Mouse (Mus musculus): ENCODE measurements around the gene Mdk. TPM values are rescaled to one million over a fixed set of nuclear protein-coding genes. Genes with fewer than 3 reads are reported as not detected.

Gene Mdk
- polyA plus RNA-seq, 1 experiment = 156 TPM

GRCm38 (mm10) chr2:91899141-91899540 lies 33.0 kb downstream of the Mdk start:
- H3K36me3 ChIP-seq (ENCODE audit: control insufficient read depth, insufficient read depth, low read length, poor library complexity, severe bottlenecking) = peaks cover 4% of the 10 kb centered on the region; the same call in 1 of the 2 replicates
- H3K9ac ChIP-seq (ENCODE audit: low read depth, poor library complexity, severe bottlenecking) = no peak overlapping the region
- no peaks in the 10 kb centered on the region for H3K9me3 ChIP-seq (replicated peaks; ENCODE audit: control insufficient read depth, insufficient read depth, low read length, poor library complexity, severe bottlenecking)
- TF ChIP-seq POLR2A (IDR thresholded peaks at IDR 0.05; ENCODE audit: insufficient read depth, low read length) (no peak), CTCF (IDR thresholded peaks at IDR 0.05; ENCODE audit: low read depth, low read length) (no peak), EP300 (IDR thresholded peaks at IDR 0.05; ENCODE audit: insufficient read depth, low read depth, low read length) (no peak)
- no peak overlapping the region for H3K4me3 ChIP-seq (ENCODE audit: low read depth, low read length)
- H3K27ac ChIP-seq (ENCODE audit: insufficient read depth, low read length) = no peak overlapping the region
- no peaks in the 10 kb centered on the region for H3K27me3 ChIP-seq (ENCODE audit: control insufficient read depth, insufficient read depth, low read length, poor library complexity, severe bottlenecking)
- no peaks in the 10 kb centered on the region for H3K4me1 ChIP-seq (ENCODE audit: control insufficient read depth, insufficient read depth, low read length)

GRCm38 (mm10) chr2:91897968-91898367 lies 34.1 kb downstream of the Mdk start:
- Histone ChIP-seq H3K4me3 (ENCODE audit: low read depth, low read length) (no peak overlapping the region), H3K4me1 (ENCODE audit: control insufficient read depth, insufficient read depth, low read length) (no peaks in the 10 kb centered on the region), H3K27me3 (ENCODE audit: control insufficient read depth, insufficient read depth, low read length, poor library complexity, severe bottlenecking) (no peaks in the 10 kb centered on the region), H3K9ac (ENCODE audit: low read depth, poor library complexity, severe bottlenecking) (no peak overlapping the region), H3K9me3 (replicated peaks; ENCODE audit: control insufficient read depth, insufficient read depth, low read length, poor library complexity, severe bottlenecking) (no peaks in the 10 kb centered on the region), H3K27ac (ENCODE audit: insufficient read depth, low read length) (no peak overlapping the region), H3K36me3 (ENCODE audit: control insufficient read depth, insufficient read depth, low read length, poor library complexity, severe bottlenecking) (peaks cover 4% of the 10 kb centered on the region; the same call in 1 of the 2 replicates)
- TF ChIP-seq CTCF (IDR thresholded peaks at IDR 0.05; ENCODE audit: low read depth, low read length) = no peak
- no peak for TF ChIP-seq EP300 (IDR thresholded peaks at IDR 0.05; ENCODE audit: insufficient read depth, low read depth, low read length)
- TF ChIP-seq POLR2A (IDR thresholded peaks at IDR 0.05; ENCODE audit: insufficient read depth, low read length) = no peak

GRCm38 (mm10) chr2:91895401-91895800 lies 36.7 kb downstream of the Mdk start:
- Histone ChIP-seq H3K9me3 (replicated peaks; ENCODE audit: control insufficient read depth, insufficient read depth, low read length, poor library complexity, severe bottlenecking) (no peaks in the 10 kb centered on the region), H3K4me3 (ENCODE audit: low read depth, low read length) (no peak overlapping the region), H3K9ac (ENCODE audit: low read depth, poor library complexity, severe bottlenecking) (no peak overlapping the region), H3K27me3 (ENCODE audit: control insufficient read depth, insufficient read depth, low read length, poor library complexity, severe bottlenecking) (no peaks in the 10 kb centered on the region), H3K4me1 (ENCODE audit: control insufficient read depth, insufficient read depth, low read length) (no peaks in the 10 kb centered on the region), H3K27ac (ENCODE audit: insufficient read depth, low read length) (no peak overlapping the region), H3K36me3 (ENCODE audit: control insufficient read depth, insufficient read depth, low read length, poor library complexity, severe bottlenecking) (no peaks in the 10 kb centered on the region; the same call in 1 of the 2 replicates)
- no peak for TF ChIP-seq POLR2A (IDR thresholded peaks at IDR 0.05; ENCODE audit: insufficient read depth, low read length)

GRCm38 (mm10) chr2:91894716-91895115 lies 37.4 kb downstream of the Mdk start:
- TF ChIP-seq CTCF (IDR thresholded peaks at IDR 0.05; ENCODE audit: low read depth, low read length) (no peak), EP300 (IDR thresholded peaks at IDR 0.05; ENCODE audit: insufficient read depth, low read depth, low read length) (no peak), POLR2A (IDR thresholded peaks at IDR 0.05; ENCODE audit: insufficient read depth, low read length) (no peak)
- no peaks in the 10 kb centered on the region for H3K27me3 ChIP-seq (ENCODE audit: control insufficient read depth, insufficient read depth, low read length, poor library complexity, severe bottlenecking)
- H3K27ac ChIP-seq (ENCODE audit: insufficient read depth, low read length) = peak overlapping the region; percentile 44; the same call in 1 of the 2 replicates
- H3K4me1 ChIP-seq (ENCODE audit: control insufficient read depth, insufficient read depth, low read length) = no peaks in the 10 kb centered on the region
- H3K4me3 ChIP-seq (ENCODE audit: low read depth, low read length) = no peak overlapping the region
- H3K9me3 ChIP-seq (replicated peaks; ENCODE audit: control insufficient read depth, insufficient read depth, low read length, poor library complexity, severe bottlenecking) = no peaks in the 10 kb centered on the region
- no peak overlapping the region for H3K9ac ChIP-seq (ENCODE audit: low read depth, poor library complexity, severe bottlenecking)
- H3K36me3 ChIP-seq (ENCODE audit: control insufficient read depth, insufficient read depth, low read length, poor library complexity, severe bottlenecking) = no peaks in the 10 kb centered on the region; the same call in 1 of the 2 replicates

- Histone ChIP-seq H3K9me3 (replicated peaks; ENCODE audit: control insufficient read depth, insufficient read depth, low read length, poor library complexity, severe bottlenecking) (no peaks in the 10 kb centered on the region), H3K36me3 (ENCODE audit: control insufficient read depth, insufficient read depth, low read length, poor library complexity, severe bottlenecking) (peaks cover 10% of the 10 kb centered on the region), H3K4me3 (ENCODE audit: low read depth, low read length) (no peak overlapping the region), H3K27ac (ENCODE audit: insufficient read depth, low read length) (no peak overlapping the region), H3K4me1 (ENCODE audit: control insufficient read depth, insufficient read depth, low read length) (no peaks in the 10 kb centered on the region), H3K27me3 (ENCODE audit: control insufficient read depth, insufficient read depth, low read length, poor library complexity, severe bottlenecking) (no peaks in the 10 kb centered on the region), H3K9ac (ENCODE audit: low read depth, poor library complexity, severe bottlenecking) (no peak overlapping the region)
- TF ChIP-seq POLR2A (IDR thresholded peaks at IDR 0.05; ENCODE audit: insufficient read depth, low read length) (no peak), CTCF (IDR thresholded peaks at IDR 0.05; ENCODE audit: low read depth, low read length) (no peak), EP300 (IDR thresholded peaks at IDR 0.05; ENCODE audit: insufficient read depth, low read depth, low read length) (no peak)
These were observed 47.5 kb downstream of the Mdk start for GRCm38 (mm10) chr2:91884616-91885015.

- H3K4me1 ChIP-seq (ENCODE audit: control insufficient read depth, insufficient read depth, low read length) = no peaks in the 10 kb centered on the region
- no peak overlapping the region for H3K4me3 ChIP-seq (ENCODE audit: low read depth, low read length)
- TF ChIP-seq CTCF (IDR thresholded peaks at IDR 0.05; ENCODE audit: low read depth, low read length) (no peak), EP300 (IDR thresholded peaks at IDR 0.05; ENCODE audit: insufficient read depth, low read depth, low read length) (no peak), POLR2A (IDR thresholded peaks at IDR 0.05; ENCODE audit: insufficient read depth, low read length) (no peak)
- no peak overlapping the region for H3K27ac ChIP-seq (ENCODE audit: insufficient read depth, low read length)
- H3K9me3 ChIP-seq (replicated peaks; ENCODE audit: control insufficient read depth, insufficient read depth, low read length, poor library complexity, severe bottlenecking) = no peaks in the 10 kb centered on the region
- H3K36me3 ChIP-seq (ENCODE audit: control insufficient read depth, insufficient read depth, low read length, poor library complexity, severe bottlenecking) = peaks cover 10% of the 10 kb centered on the region
- no peaks in the 10 kb centered on the region for H3K27me3 ChIP-seq (ENCODE audit: control insufficient read depth, insufficient read depth, low read length, poor library complexity, severe bottlenecking)
- H3K9ac ChIP-seq (ENCODE audit: low read depth, poor library complexity, severe bottlenecking) = no peak overlapping the region
These were observed 48.1 kb downstream of the Mdk start for GRCm38 (mm10) chr2:91883961-91884360.

Other genes starting within 250 kb of the Mdk start
- 38.8 and 43.2 TPM in 2 replicates for gene Atg13, start 221.7 kb downstream of the Mdk start, polyA plus RNA-seq (2011; ENCODE audit: insufficient read depth, insufficient read length, low read depth, missing spikeins)
- 16.8 and 22.4 TPM in 2 replicates for gene Harbi1, start 221.4 kb downstream of the Mdk start, polyA plus RNA-seq (2011; ENCODE audit: insufficient read depth, insufficient read length, low read depth, missing spikeins)
- 43.1 and 50.4 TPM in 2 replicates for gene Ambra1, start 202.2 kb downstream of the Mdk start, polyA plus RNA-seq (2011; ENCODE audit: insufficient read depth, insufficient read length, low read depth, missing spikeins)
- gene Chrm4, start 5.0 kb downstream of the Mdk start, polyA plus RNA-seq (2011; ENCODE audit: insufficient read depth, insufficient read length, low read depth, missing spikeins) = 0.78 and 0.97 TPM in 2 replicates
- gene Gm9821, start 13.4 kb upstream of the Mdk start, polyA plus RNA-seq (2011; ENCODE audit: insufficient read depth, insufficient read length, low read depth, missing spikeins) = not detected in 2 replicates
- gene Dgkz, start 43.6 kb upstream of the Mdk start, polyA plus RNA-seq (2011; ENCODE audit: insufficient read depth, insufficient read length, low read depth, missing spikeins) = 28.1 and 29.6 TPM in 2 replicates
- 10.5 and 10.9 TPM in 2 replicates for gene Creb3l1, start 92.2 kb upstream of the Mdk start, polyA plus RNA-seq (2011; ENCODE audit: insufficient read depth, insufficient read length, low read depth, missing spikeins)
- 47.0 and 52.2 TPM in 2 replicates for gene Phf21a, start 160.8 kb upstream of the Mdk start, polyA plus RNA-seq (2011; ENCODE audit: insufficient read depth, insufficient read length, low read depth, missing spikeins)